11 mouse cellular contexts compared by ENCODE assay signal in genomic region chr12:112554900-112555299, GRCm38 (mm10). TPM values are rescaled to one million over a fixed set of nuclear protein-coding genes. Genes with fewer than 3 reads are reported as not detected.
DNase-seq lines count a peak whose midpoint lies in the region; ATAC-seq and TF ChIP-seq lines count a peak whose summit lies in the region.
"Had no signal": no experiment of that assay in that cellular context is flagged by ENCODE, and none has a peak within 500 bp of the region (broad histone marks: within the 10 kb centered on the region; RNA-seq: fewer than 3 reads in every experiment).

No protein-coding gene starts in this region.

- no peak overlapping the region for H3K4me2 ChIP-seq in limb, embryonic 11.5 days (ENCODE audit: low read depth, severe bottlenecking)
- no peak overlapping the region for H3K4me2 ChIP-seq in liver, postnatal 0 days (ENCODE audit: low read depth, low read length)
- H3K4me2 ChIP-seq in stomach, embryonic 16.5 days (ENCODE audit: low read depth, low read length) = no peak overlapping the region

- H3K4me3 ChIP-seq in limb, embryonic 11.5 days (ENCODE audit: low read depth, low read length) = no peak overlapping the region
- no peak overlapping the region for H3K4me3 ChIP-seq in limb, embryonic 10.5 days
- H3K4me3 ChIP-seq in liver, postnatal 0 days (ENCODE audit: low read depth, low read length) = no peak overlapping the region
- H3K4me3 ChIP-seq in stomach, embryonic 16.5 days (replicated peaks; ENCODE audit: low read length) = no peak overlapping the region
- no peak overlapping the region for H3K4me3 ChIP-seq in layer of hippocampus, adult 2 months
- H3K4me3 ChIP-seq: gastrocnemius, adult 2 months; hindbrain, embryonic 10.5 days had no signal

- no peak overlapping the region for H3K9ac ChIP-seq in limb, embryonic 11.5 days (ENCODE audit: low read length)
- H3K9ac ChIP-seq in liver, postnatal 0 days (replicated peaks) = no peak overlapping the region
- H3K9ac ChIP-seq in stomach, embryonic 16.5 days (ENCODE audit: low read length) = no peak overlapping the region

- TF ChIP-seq CTCF in liver, postnatal 0 days (IDR thresholded peaks at IDR 0.05; ENCODE audit: low read depth) = no peak
- TF ChIP-seq CTCF in layer of hippocampus, adult 2 months (conservative IDR thresholded peaks at IDR 0.05) = no peak

- TF ChIP-seq EP300 in liver, postnatal 0 days (IDR thresholded peaks at IDR 0.05; ENCODE audit: low read depth) = no peak

- H3K27ac ChIP-seq in limb, embryonic 11.5 days (replicated peaks; ENCODE audit: low read depth, low read length) = no peak overlapping the region
- no peak overlapping the region for H3K27ac ChIP-seq in limb, embryonic 10.5 days
- H3K27ac ChIP-seq in liver, postnatal 0 days (ENCODE audit: low read depth) = no peak overlapping the region
- H3K27ac ChIP-seq in stomach, embryonic 16.5 days (ENCODE audit: low read length) = no peak overlapping the region
- no peak overlapping the region for H3K27ac ChIP-seq in layer of hippocampus, adult 2 months
- H3K27ac ChIP-seq: gastrocnemius, adult 2 months; hindbrain, embryonic 10.5 days had no signal

- 23% methylated on average over 12 of the region's 12 CpGs for WGBS in limb, embryonic 11.5 days
- 38% methylated on average over 12 of the region's 12 CpGs for WGBS in limb, embryonic 10.5 days
- 46% methylated on average over 12 of the region's 12 CpGs for WGBS in liver, postnatal 0 days (ENCODE audit: insufficient replicate concordance)
- 33% methylated on average over 12 of the region's 12 CpGs for WGBS in stomach, embryonic 16.5 days

- H3K27me3 ChIP-seq in limb, embryonic 11.5 days (ENCODE audit: control insufficient read depth, insufficient read depth, low read length) = no peaks in the 10 kb centered on the region
- peaks cover 11% of the 10 kb centered on the region; the same call in 1 of the 2 replicates for H3K27me3 ChIP-seq in limb, embryonic 10.5 days (ENCODE audit: low read depth, poor library complexity, severe bottlenecking)
- H3K27me3 ChIP-seq in liver, postnatal 0 days (ENCODE audit: insufficient read depth, low read length) = no peaks in the 10 kb centered on the region
- no peaks in the 10 kb centered on the region for H3K27me3 ChIP-seq in stomach, embryonic 16.5 days (ENCODE audit: control insufficient read depth, insufficient read depth, low read length)

- no peaks in the 10 kb centered on the region for H3K4me1 ChIP-seq in limb, embryonic 11.5 days (ENCODE audit: control insufficient read depth, insufficient read depth, low read length)
- H3K4me1 ChIP-seq in limb, embryonic 10.5 days = peaks cover 19% of the 10 kb centered on the region
- H3K4me1 ChIP-seq in liver, postnatal 0 days (ENCODE audit: insufficient read depth) = peaks cover 3% of the 10 kb centered on the region; the same call in 1 of the 2 replicates
- no peaks in the 10 kb centered on the region for H3K4me1 ChIP-seq in stomach, embryonic 16.5 days (ENCODE audit: control insufficient read depth, insufficient read depth, low read length)

- no peaks in the 10 kb centered on the region for H3K9me3 ChIP-seq in limb, embryonic 11.5 days (ENCODE audit: control insufficient read depth, low read length)
- H3K9me3 ChIP-seq in limb, embryonic 10.5 days (replicated peaks) = no peaks in the 10 kb centered on the region
- no peaks in the 10 kb centered on the region for H3K9me3 ChIP-seq in liver, postnatal 0 days (ENCODE audit: low read length)
- H3K9me3 ChIP-seq in stomach, embryonic 16.5 days (replicated peaks; ENCODE audit: control insufficient read depth, low read length) = no peaks in the 10 kb centered on the region
- H3K9me3 ChIP-seq: hindbrain, embryonic 10.5 days had no signal

- peak; percentile 58 for DNase-seq in limb, embryonic 11.5 days (ENCODE audit: low spot score)
- no peak for DNase-seq in limb, embryonic 10.5 days (ENCODE audit: low spot score)
- DNase-seq in kidney, adult 8-10 months = peak; percentile 53 to 60
- peak; percentile 64 for DNase-seq in liver, postnatal 0 days
- DNase-seq in layer of hippocampus, adult 2 months (ENCODE audit: low spot score in 2 of 2) = no peak
- no peak for DNase-seq in spleen, postnatal 4 days (ENCODE audit: low spot score in 2 of 2)
- no peak for DNase-seq in thymus, postnatal 36 days
- DNase-seq: adrenal gland, adult 2 months; gastrocnemius, adult 2 months had no signal

- no peaks in the 10 kb centered on the region for H3K36me3 ChIP-seq in limb, embryonic 11.5 days (ENCODE audit: control insufficient read depth, insufficient read depth, low read length)
- H3K36me3 ChIP-seq in limb, embryonic 10.5 days = no peaks in the 10 kb centered on the region
- H3K36me3 ChIP-seq in liver, postnatal 0 days (replicated peaks; ENCODE audit: insufficient read depth, low read length) = no peaks in the 10 kb centered on the region
- H3K36me3 ChIP-seq in stomach, embryonic 16.5 days (ENCODE audit: control insufficient read depth, insufficient read depth, low read length) = no peaks in the 10 kb centered on the region
- H3K36me3 ChIP-seq: hindbrain, embryonic 10.5 days had no signal

- ATAC-seq in limb, embryonic 11.5 days (ENCODE audit: insufficient number of reproducible peaks, low FRiP score, low TSS enrichment, low read depth) = no peak
- peak; percentile 66 for ATAC-seq in liver, postnatal 0 days
- peak; percentile 48; the same call in 1 of the 2 replicates for ATAC-seq in stomach, embryonic 16.5 days (ENCODE audit: insufficient read depth, low FRiP score)

RNA-seq across cellular contexts. Expression of gene Inf2, which starts 33.7 kb away (rescaled TPM):
- polyA plus RNA-seq in limb, embryonic 11.5 days (2014; fragmentation: Nextera tagmentation; extraction: Ambion mirVana) = 2.2 and 2.4 TPM in 2 replicates
- polyA plus RNA-seq in limb, embryonic 10.5 days (2016; fragmentation: Nextera tagmentation; extraction: Ambion mirVana) = 1.3 and 1.6 TPM in 2 replicates
- polyA plus RNA-seq in liver, postnatal 0 days (2015; fragmentation: Nextera tagmentation; extraction: Ambion mirVana) = 1.8 and 1.9 TPM in 2 replicates
- 2.9 and 3.9 TPM in 2 replicates for polyA plus RNA-seq in stomach, embryonic 16.5 days (2015; fragmentation: Nextera tagmentation; extraction: Ambion mirVana)
- 100 to 1,000 TPM; 131 to 138 TPM for total RNA-seq in layer of hippocampus, adult 2 months (2021)

RNA-seq across cellular contexts. Expression of gene Tmem179, which starts 38.4 kb away (rescaled TPM):
- polyA plus RNA-seq in limb, embryonic 11.5 days (2014; fragmentation: Nextera tagmentation; extraction: Ambion mirVana) = 0.16 TPM in 1 of 2 replicates, not detected in the other
- not detected in 2 replicates for polyA plus RNA-seq in limb, embryonic 10.5 days (2016; fragmentation: Nextera tagmentation; extraction: Ambion mirVana)
- not detected in 2 replicates for polyA plus RNA-seq in liver, postnatal 0 days (2015; fragmentation: Nextera tagmentation; extraction: Ambion mirVana)
- 2.4 TPM in 2 replicates for polyA plus RNA-seq in stomach, embryonic 16.5 days (2015; fragmentation: Nextera tagmentation; extraction: Ambion mirVana)
- 100 to 1,000 TPM; 116 to 121 TPM for total RNA-seq in layer of hippocampus, adult 2 months (2021)
- total RNA-seq: gastrocnemius, adult 2 months had no signal

Comparison
In these comparisons a context has a peak if more than half of its experiments do, and no peak if none do; other contexts are left out.
1. DNase-seq: peak in limb, embryonic 11.5 days (single experiment), kidney, adult 8-10 months (2 of 2) and liver, postnatal 0 days (single experiment); none in limb, embryonic 10.5 days (single experiment), layer of hippocampus, adult 2 months (0 of 2), spleen, postnatal 4 days (0 of 2) and thymus, postnatal 36 days (0 of 2).